Mouse (Mus musculus) E14TG2a.4 (cell line): ENCODE data around the gene Ptpn22.

Experiments
- H3K27me3 ChIP-seq: 2 replicates; pipeline ENCODE4 v1.6.1; 2014; ENCODE audit warnings: low read length, control low read depth; ENCODE audit not compliant: insufficient read depth
- H3K36me3 ChIP-seq: 2 replicates; pipeline ENCODE4 v1.6.1; 2014; ENCODE audit warnings: low read length, control low read depth; ENCODE audit not compliant: insufficient read depth
- H3K4me1 ChIP-seq: replicated peaks from 2 replicates; pipeline ENCODE4 v1.6.1; 2014; ENCODE audit warnings: low read depth, low read length, control low read depth
- H3K4me3 ChIP-seq: replicated peaks from 2 replicates; pipeline ENCODE4 v1.5.1; 2014; ENCODE audit warnings: mild to moderate bottlenecking, low read length
- H3K9me3 ChIP-seq: 2 replicates; pipeline ENCODE4 v1.6.1; 2014; ENCODE audit warnings: low read length, control low read depth
- CTCF ChIP-seq: conservative IDR thresholded peaks from 2 replicates; pipeline ENCODE4 v1.5.1; 2014; ENCODE audit warnings: low read length
- NANOG ChIP-seq: IDR thresholded peaks from 2 replicates; pipeline ENCODE4 v1.6.1; 2014; ENCODE audit warnings: borderline replicate concordance, low read length, mixed read lengths
- POU5F1 ChIP-seq: IDR thresholded peaks from 2 replicates; pipeline ENCODE4 v1.6.1; 2014; ENCODE audit warnings: low read length, borderline replicate concordance

Ptpn22 gene

GRCm38 (mm10) chr3:103868008-103868407 is 8.4 kb downstream of the Ptpn22 start:
- H3K4me1 ChIP-seq, result no peaks in the 10 kb centered on the region
- H3K4me3 ChIP-seq, result no peak overlapping the region
- TF ChIP-seq CTCF (no peak), NANOG (no peak)
- H3K36me3 ChIP-seq, result no peaks in the 10 kb centered on the region
- H3K27me3 ChIP-seq, result no peaks in the 10 kb centered on the region
- H3K9me3 ChIP-seq, result no peaks in the 10 kb centered on the region

- Histone ChIP-seq H3K27me3 (0 out of 2 replicates have a peak, but pooled peaks cover 4% of the 10 kb centered on the region), H3K9me3 (no peaks in the 10 kb centered on the region), H3K4me3 (no peak overlapping the region), H3K4me1 (no peaks in the 10 kb centered on the region), H3K36me3 (no peaks in the 10 kb centered on the region)
- TF ChIP-seq NANOG (no peak), CTCF (no peak), POU5F1 (no peak)
These were observed 13.1 kb downstream of the Ptpn22 start for GRCm38 (mm10) chr3:103872663-103873098.

- Histone ChIP-seq H3K4me3 (no peak overlapping the region), H3K4me1 (no peaks in the 10 kb centered on the region), H3K36me3 (no peaks in the 10 kb centered on the region), H3K27me3 (0 out of 2 replicates have a peak, but pooled peaks cover 4% of the 10 kb centered on the region), H3K9me3 (no peaks in the 10 kb centered on the region)
- no peak for TF ChIP-seq POU5F1
- TF ChIP-seq CTCF, result no peak
- TF ChIP-seq NANOG, result no peak
These were observed 14.7 kb downstream of the Ptpn22 start for GRCm38 (mm10) chr3:103874329-103874728.

- Histone ChIP-seq H3K36me3 (no peaks in the 10 kb centered on the region), H3K9me3 (no peaks in the 10 kb centered on the region), H3K4me3 (no peak overlapping the region), H3K27me3 (no peaks in the 10 kb centered on the region), H3K4me1 (peaks cover 13% of the 10 kb centered on the region; the same call in 1 of the 2 replicates)
- TF ChIP-seq POU5F1 (no peak), CTCF (no peak), NANOG (no peak)
These were observed 26.4 kb downstream of the Ptpn22 start for GRCm38 (mm10) chr3:103885946-103886345.

- Histone ChIP-seq H3K4me1 (peaks cover 12% of the 10 kb centered on the region; the same call in 1 of the 2 replicates), H3K27me3 (no peaks in the 10 kb centered on the region), H3K9me3 (no peaks in the 10 kb centered on the region), H3K4me3 (no peak overlapping the region), H3K36me3 (no peaks in the 10 kb centered on the region)
- TF ChIP-seq POU5F1, result no peak
- TF ChIP-seq NANOG, result no peak
- peak; percentile 53 for TF ChIP-seq CTCF
These were observed 28.0 kb downstream of the Ptpn22 start for GRCm38 (mm10) chr3:103887581-103887980.

GRCm38 (mm10) chr3:103893374-103893773 is 33.8 kb downstream of the Ptpn22 start:
- Histone ChIP-seq H3K27me3 (no peaks in the 10 kb centered on the region), H3K9me3 (no peaks in the 10 kb centered on the region), H3K4me1 (no peaks in the 10 kb centered on the region), H3K36me3 (no peaks in the 10 kb centered on the region), H3K4me3 (no peak overlapping the region)
- no peak for TF ChIP-seq NANOG
- no peak for TF ChIP-seq CTCF
- no peak for TF ChIP-seq POU5F1

- H3K36me3 ChIP-seq, result no peaks in the 10 kb centered on the region
- no peak overlapping the region for H3K4me3 ChIP-seq
- H3K4me1 ChIP-seq, result no peaks in the 10 kb centered on the region
- no peaks in the 10 kb centered on the region for H3K27me3 ChIP-seq
- TF ChIP-seq CTCF (peak; percentile 77), NANOG (no peak), POU5F1 (no peak)
- no peaks in the 10 kb centered on the region for H3K9me3 ChIP-seq
These were observed 45.1 kb downstream of the Ptpn22 start for GRCm38 (mm10) chr3:103904705-103905104.

GRCm38 (mm10) chr3:103907335-103908030 is 47.9 kb downstream of the Ptpn22 start:
- H3K9me3 ChIP-seq, result no peaks in the 10 kb centered on the region
- TF ChIP-seq NANOG (no peak), POU5F1 (no peak), CTCF (no peak)
- no peak overlapping the region for H3K4me3 ChIP-seq

GRCm38 (mm10) chr3:103908781-103909180 is 49.2 kb downstream of the Ptpn22 start:
- no peaks in the 10 kb centered on the region for H3K36me3 ChIP-seq
- H3K27me3 ChIP-seq, result no peaks in the 10 kb centered on the region
- no peak overlapping the region for H3K4me3 ChIP-seq
- peaks cover 10% of the 10 kb centered on the region for H3K4me1 ChIP-seq
- TF ChIP-seq NANOG, result no peak
- TF ChIP-seq POU5F1, result no peak
- no peak for TF ChIP-seq CTCF
- no peaks in the 10 kb centered on the region for H3K9me3 ChIP-seq

More at GRCm38 (mm10) chr3:103907335-103908030, 47.9 kb downstream of the Ptpn22 start:
- no peaks in the 10 kb centered on the region for H3K27me3 ChIP-seq
- H3K4me1 ChIP-seq, result no peaks in the 10 kb centered on the region
- H3K36me3 ChIP-seq, result no peaks in the 10 kb centered on the region
